Comparison of ENCODE assay signal across 8 mouse cellular contexts in the genomic region with DNA sequence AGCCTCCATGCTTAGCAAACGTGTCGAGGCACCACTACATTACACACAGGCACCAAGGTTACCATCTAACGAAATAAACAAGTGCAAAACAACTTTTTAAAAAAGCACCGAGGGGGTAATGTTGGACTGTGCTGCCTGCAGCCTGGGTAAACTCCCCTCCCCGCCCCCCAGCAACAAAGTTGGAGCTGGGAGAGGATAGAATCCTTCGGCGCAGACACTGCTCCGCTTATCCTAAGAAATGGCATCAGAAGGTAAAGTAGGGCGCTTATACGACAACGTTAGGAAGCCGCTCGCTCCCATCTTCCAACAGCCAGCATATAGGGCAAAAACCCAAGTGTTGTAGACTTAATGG. TPM values are rescaled to one million over a fixed set of nuclear protein-coding genes. Genes with fewer than 3 reads are reported as not detected.
A peak's percentile ranks its signal among the peaks of the same experiment; 100 is the strongest.
DNase-seq lines count a peak whose midpoint lies in the region; ATAC-seq and TF ChIP-seq lines count a peak whose summit lies in the region.

No protein-coding gene starts in this region.

- no peak for TF ChIP-seq POLR2A in embryonic fibroblast, embryonic 13.5 days (IDR thresholded peaks at IDR 0.05; ENCODE audit: low read depth, low read length)

- no peak for DNase-seq in kidney, adult 9 months
- DNase-seq in retina, embryonic 14.5 days (ENCODE audit: low spot score), result no peak
- no peak for DNase-seq in right cerebral cortex, postnatal 10 days (ENCODE audit: low spot score in 2 of 2)

- no peaks in the 10 kb centered on the region for H3K27me3 ChIP-seq in kidney, embryonic 14.5 days (ENCODE audit: control insufficient read depth, insufficient read depth, low read length)
- H3K27me3 ChIP-seq in E14TG2a.4 (ENCODE audit: insufficient read depth, low read length), result 0 out of 2 replicates have a peak, but pooled peaks cover 8% of the 10 kb centered on the region
- H3K27me3 ChIP-seq in intestine, embryonic 16.5 days (replicated peaks; ENCODE audit: control insufficient read depth, insufficient read depth, low read length), result no peaks in the 10 kb centered on the region
- no peaks in the 10 kb centered on the region for H3K27me3 ChIP-seq in midbrain, embryonic 15.5 days (replicated peaks)

- no peak for TF ChIP-seq CTCF in E14TG2a.4 (conservative IDR thresholded peaks at IDR 0.05; ENCODE audit: low read length)
- TF ChIP-seq CTCF in embryonic fibroblast, embryonic 13.5 days (IDR thresholded peaks at IDR 0.05; ENCODE audit: borderline replicate concordance, insufficient read depth, low read length), result no peak

- peak overlapping the region; percentile 67 for H3K4me2 ChIP-seq in kidney, embryonic 14.5 days (replicated peaks; ENCODE audit: low read depth, low read length)
- peak overlapping the region; percentile 72 for H3K4me2 ChIP-seq in intestine, embryonic 16.5 days (ENCODE audit: low read depth, low read length)
- H3K4me2 ChIP-seq in midbrain, embryonic 15.5 days, result peak overlapping the region; percentile 93

- no peak for ATAC-seq in kidney, embryonic 14.5 days (ENCODE audit: low FRiP score, low TSS enrichment)
- 0 out of 2 replicates have a peak, but pooled peaks have one; percentile 1 for ATAC-seq in intestine, embryonic 16.5 days
- peak; percentile 1; the same call in 1 of the 2 replicates for ATAC-seq in midbrain, embryonic 15.5 days (replicated peaks)

- peak overlapping the region; percentile 96 for H3K4me3 ChIP-seq in kidney, embryonic 14.5 days (ENCODE audit: low read length)
- peak overlapping the region; percentile 98 for H3K4me3 ChIP-seq in E14TG2a.4 (replicated peaks; ENCODE audit: low read length)
- peak overlapping the region; percentile 77 for H3K4me3 ChIP-seq in embryonic fibroblast, embryonic 13.5 days (ENCODE audit: insufficient read depth, low read length)
- peak overlapping the region; percentile 88 for H3K4me3 ChIP-seq in intestine, embryonic 16.5 days (ENCODE audit: low read length)
- H3K4me3 ChIP-seq in midbrain, embryonic 15.5 days, result peak overlapping the region; percentile 92

- H3K27ac ChIP-seq in kidney, embryonic 14.5 days (ENCODE audit: low read depth, low read length), result peak overlapping the region; percentile 97
- H3K27ac ChIP-seq in embryonic fibroblast, embryonic 13.5 days (ENCODE audit: insufficient read depth, low read length), result peak overlapping the region; percentile 71
- peak overlapping the region; percentile 98 for H3K27ac ChIP-seq in intestine, embryonic 16.5 days (ENCODE audit: low read length)
- H3K27ac ChIP-seq in midbrain, embryonic 15.5 days, result peak overlapping the region; percentile 89

- H3K36me3 ChIP-seq in kidney, embryonic 14.5 days (ENCODE audit: control insufficient read depth, insufficient read depth, low read length), result peaks cover 7% of the 10 kb centered on the region
- peaks cover 10% of the 10 kb centered on the region; the same call in 1 of the 2 replicates for H3K36me3 ChIP-seq in E14TG2a.4 (ENCODE audit: insufficient read depth, low read length)
- H3K36me3 ChIP-seq in intestine, embryonic 16.5 days (ENCODE audit: control insufficient read depth, insufficient read depth, low read length), result no peaks in the 10 kb centered on the region
- no peaks in the 10 kb centered on the region for H3K36me3 ChIP-seq in midbrain, embryonic 15.5 days (replicated peaks)

- under 1% methylated on average over 13 of the region's 13 CpGs for WGBS in kidney, embryonic 14.5 days
- WGBS in intestine, embryonic 16.5 days, result under 1% methylated on average over 13 of the region's 13 CpGs
- 1% methylated on average over 13 of the region's 13 CpGs for WGBS in midbrain, embryonic 15.5 days

- H3K9ac ChIP-seq in kidney, embryonic 14.5 days (ENCODE audit: low read depth, low read length), result peak overlapping the region; percentile 94
- H3K9ac ChIP-seq in intestine, embryonic 16.5 days (ENCODE audit: low read depth, low read length), result peak overlapping the region; percentile 95
- H3K9ac ChIP-seq in midbrain, embryonic 15.5 days, result peak overlapping the region; percentile 88

- peaks cover 17% of the 10 kb centered on the region for H3K4me1 ChIP-seq in kidney, embryonic 14.5 days (ENCODE audit: control insufficient read depth, insufficient read depth, low read length)
- peaks cover 41% of the 10 kb centered on the region for H3K4me1 ChIP-seq in E14TG2a.4 (replicated peaks; ENCODE audit: low read depth, low read length)
- peaks cover 2% of the 10 kb centered on the region; the same call in 1 of the 2 replicates for H3K4me1 ChIP-seq in embryonic fibroblast, embryonic 13.5 days (ENCODE audit: control insufficient read depth, insufficient read depth, low read length)
- peaks cover 23% of the 10 kb centered on the region for H3K4me1 ChIP-seq in intestine, embryonic 16.5 days (ENCODE audit: control insufficient read depth, insufficient read depth, low read length)
- peaks cover 40% of the 10 kb centered on the region for H3K4me1 ChIP-seq in midbrain, embryonic 15.5 days

- no peaks in the 10 kb centered on the region for H3K9me3 ChIP-seq in kidney, embryonic 14.5 days (ENCODE audit: control insufficient read depth, low read length)
- H3K9me3 ChIP-seq in E14TG2a.4 (ENCODE audit: low read length), result no peaks in the 10 kb centered on the region
- no peaks in the 10 kb centered on the region for H3K9me3 ChIP-seq in intestine, embryonic 16.5 days (ENCODE audit: control insufficient read depth, low read length)
- no peaks in the 10 kb centered on the region for H3K9me3 ChIP-seq in midbrain, embryonic 15.5 days

RNA-seq across cellular contexts. Expression of gene Ubr2, which starts 0.8 kb away (rescaled TPM):
- 18.9 and 30.4 TPM in 2 replicates for polyA plus RNA-seq in kidney, embryonic 14.5 days (2014; fragmentation: Nextera tagmentation; extraction: Ambion mirVana)
- polyA plus RNA-seq in embryonic fibroblast, embryonic 13.5 days (2011; ENCODE audit: insufficient read length, low read depth, missing spikeins), result 69.1 and 71.8 TPM in 2 replicates
- 9.1 and 10.1 TPM in 2 replicates for polyA plus RNA-seq in intestine, embryonic 16.5 days (2015; fragmentation: Nextera tagmentation; extraction: Ambion mirVana)
- 17.0 and 18.3 TPM in 2 replicates for polyA plus RNA-seq in midbrain, embryonic 15.5 days (2015; fragmentation: Nextera tagmentation; extraction: Ambion mirVana)
